Mouse (Mus musculus): ENCODE results near the gene Fli1.

Fli1 gene

GRCm38 (mm10) chr9:32469123-32469751, 73.4 kb downstream of the Fli1 start:
- no peak for DNase-seq (ENCODE audit: low read depth in 2 of 2, low spot score in 2 of 2)

- DNase-seq (ENCODE audit: low read depth in 2 of 2, low spot score in 2 of 2): no peak
Observed at GRCm38 (mm10) chr9:32468313-32468712, 74.3 kb downstream of the Fli1 start.

- DNase-seq (ENCODE audit: low read depth in 2 of 2, low spot score in 2 of 2): no peak
Observed at GRCm38 (mm10) chr9:32467443-32467842, 75.2 kb downstream of the Fli1 start.

- no peak for DNase-seq (ENCODE audit: low read depth in 2 of 2, low spot score in 2 of 2)
Observed at GRCm38 (mm10) chr9:32466861-32467260, 75.8 kb downstream of the Fli1 start.

- DNase-seq (ENCODE audit: low read depth in 2 of 2, low spot score in 2 of 2): no peak
Observed at GRCm38 (mm10) chr9:32456707-32457106, 86.0 kb downstream of the Fli1 start.

- no peak for DNase-seq (ENCODE audit: low read depth in 2 of 2, low spot score in 2 of 2)
Observed at GRCm38 (mm10) chr9:32450161-32450560, 92.5 kb downstream of the Fli1 start.

GRCm38 (mm10) chr9:32448766-32449165, 93.9 kb downstream of the Fli1 start:
- no peak for DNase-seq (ENCODE audit: low read depth in 2 of 2, low spot score in 2 of 2)

- DNase-seq (ENCODE audit: low read depth in 2 of 2, low spot score in 2 of 2): peak; percentile 28 to 55
Observed at GRCm38 (mm10) chr9:32445789-32446188, 96.9 kb downstream of the Fli1 start.

- DNase-seq (ENCODE audit: low read depth in 2 of 2, low spot score in 2 of 2): no peak
Observed at GRCm38 (mm10) chr9:32444453-32445201, 98.0 kb downstream of the Fli1 start.

GRCm38 (mm10) chr9:32443817-32444216, 98.8 kb downstream of the Fli1 start:
- no peak for DNase-seq (ENCODE audit: low read depth in 2 of 2, low spot score in 2 of 2)

- DNase-seq (ENCODE audit: low read depth in 2 of 2, low spot score in 2 of 2): no peak
Observed at GRCm38 (mm10) chr9:32443115-32443514, 99.5 kb downstream of the Fli1 start.

GRCm38 (mm10) chr9:32434241-32435213, 108.1 kb downstream of the Fli1 start:
- no peak for DNase-seq (ENCODE audit: low read depth in 2 of 2, low spot score in 2 of 2)

GRCm38 (mm10) chr9:32431061-32431460, 111.6 kb downstream of the Fli1 start:
- DNase-seq (ENCODE audit: low read depth in 2 of 2, low spot score in 2 of 2): no peak

GRCm38 (mm10) chr9:32425321-32425720, 117.3 kb downstream of the Fli1 start:
- no peak for DNase-seq (ENCODE audit: low read depth in 2 of 2, low spot score in 2 of 2)

- no peak for DNase-seq (ENCODE audit: low read depth in 2 of 2, low spot score in 2 of 2)
Observed at GRCm38 (mm10) chr9:32420711-32421110, 122.0 kb downstream of the Fli1 start.

- no peak for DNase-seq (ENCODE audit: low read depth in 2 of 2, low spot score in 2 of 2)
Observed at GRCm38 (mm10) chr9:32417466-32418116, 125.1 kb downstream of the Fli1 start.

GRCm38 (mm10) chr9:32415952-32416351, 126.7 kb downstream of the Fli1 start:
- no peak for DNase-seq (ENCODE audit: low read depth in 2 of 2, low spot score in 2 of 2)

- DNase-seq (ENCODE audit: low read depth in 2 of 2, low spot score in 2 of 2): no peak
Observed at GRCm38 (mm10) chr9:32414956-32415355, 127.7 kb downstream of the Fli1 start.

GRCm38 (mm10) chr9:32412836-32413580, 129.7 kb downstream of the Fli1 start:
- no peak for DNase-seq (ENCODE audit: low read depth in 2 of 2, low spot score in 2 of 2)

GRCm38 (mm10) chr9:32411507-32411906, 131.2 kb downstream of the Fli1 start:
- no peak for DNase-seq (ENCODE audit: low read depth in 2 of 2, low spot score in 2 of 2)
